9 mouse cellular contexts compared by ENCODE assay signal in genomic region chrX:21062544-21062890, GRCm38 (mm10). TPM values are rescaled to one million over a fixed set of nuclear protein-coding genes. Genes with fewer than 3 reads are reported as not detected.
DNase-seq lines count a peak whose midpoint lies in the region; ATAC-seq and TF ChIP-seq lines count a peak whose summit lies in the region.
"Had no signal": no experiment of that assay in that cellular context is flagged by ENCODE, and none has a peak within 500 bp of the region (broad histone marks: within the 10 kb centered on the region; RNA-seq: fewer than 3 reads in every experiment).

No protein-coding gene starts in this region.

- peak overlapping the region; percentile 57 for H3K4me3 ChIP-seq in kidney, embryonic 15.5 days (replicated peaks)
- H3K4me3 ChIP-seq in embryonic facial prominence, embryonic 14.5 days (ENCODE audit: low read depth, low read length), result peak overlapping the region; percentile 51
- peak overlapping the region; percentile 48 for H3K4me3 ChIP-seq in intestine, embryonic 14.5 days (ENCODE audit: low read depth, low read length)
- H3K4me3 ChIP-seq in myocyte, result peak overlapping the region; percentile 56

- peak overlapping the region; percentile 50 for H3K4me2 ChIP-seq in kidney, embryonic 15.5 days
- H3K4me2 ChIP-seq in embryonic facial prominence, embryonic 14.5 days (ENCODE audit: low read depth, low read length), result peak overlapping the region; percentile 51
- H3K4me2 ChIP-seq in intestine, embryonic 14.5 days (ENCODE audit: low read length), result peak overlapping the region; percentile 50
- peak overlapping the region; percentile 78 for H3K4me2 ChIP-seq in myocyte (ENCODE audit: low read depth)

- ATAC-seq in kidney, embryonic 15.5 days (replicated peaks; ENCODE audit: low FRiP score), result no peak
- no peak for ATAC-seq in embryonic facial prominence, embryonic 14.5 days (ENCODE audit: low read depth)
- ATAC-seq in intestine, embryonic 14.5 days (replicated peaks; ENCODE audit: low FRiP score, low TSS enrichment, low read depth), result no peak
- ATAC-seq: Patski had no signal

- no peaks in the 10 kb centered on the region for H3K9me3 ChIP-seq in kidney, embryonic 15.5 days (replicated peaks)
- no peaks in the 10 kb centered on the region for H3K9me3 ChIP-seq in embryonic facial prominence, embryonic 14.5 days (ENCODE audit: control insufficient read depth, low read length)
- H3K9me3 ChIP-seq in intestine, embryonic 14.5 days (ENCODE audit: control insufficient read depth, low read length), result no peaks in the 10 kb centered on the region

- H3K36me3 ChIP-seq in kidney, embryonic 15.5 days, result no peaks in the 10 kb centered on the region
- no peaks in the 10 kb centered on the region for H3K36me3 ChIP-seq in embryonic facial prominence, embryonic 14.5 days (ENCODE audit: control insufficient read depth, insufficient read depth, low read length)
- H3K36me3 ChIP-seq in intestine, embryonic 14.5 days (ENCODE audit: control insufficient read depth, insufficient read depth, low read length), result no peaks in the 10 kb centered on the region
- H3K36me3 ChIP-seq in myocyte (ENCODE audit: control insufficient read depth, insufficient read depth), result no peaks in the 10 kb centered on the region

- no peak overlapping the region for H3ac ChIP-seq in myocyte (ENCODE audit: control insufficient read depth, insufficient read length)

- TF ChIP-seq POLR2A in myocyte (IDR thresholded peaks at IDR 0.05; ENCODE audit: insufficient read length, low read depth), result no peak

- 84% methylated on average over 3 of the region's 3 CpGs for WGBS in kidney, embryonic 15.5 days
- 79% methylated on average over 3 of the region's 3 CpGs for WGBS in embryonic facial prominence, embryonic 14.5 days
- 68% methylated on average over 3 of the region's 3 CpGs for WGBS in intestine, embryonic 14.5 days

- no peak for DNase-seq in kidney, adult 11 months
- no peak for DNase-seq in embryonic facial prominence, embryonic 14.5 days (ENCODE audit: low spot score)
- DNase-seq in intestine, embryonic 14.5 days (ENCODE audit: low spot score), result no peak
- DNase-seq in urinary bladder, postnatal 14 days (ENCODE audit: low spot score), result no peak
- DNase-seq in cerebellum, postnatal 10 days, result no peak
- DNase-seq in urinary bladder, postnatal 4 days (ENCODE audit: low spot score in 2 of 2), result no peak

- no peaks in the 10 kb centered on the region for H3K4me1 ChIP-seq in kidney, embryonic 15.5 days
- H3K4me1 ChIP-seq in embryonic facial prominence, embryonic 14.5 days (ENCODE audit: control insufficient read depth, insufficient read depth, low read length), result no peaks in the 10 kb centered on the region
- H3K4me1 ChIP-seq in intestine, embryonic 14.5 days (replicated peaks; ENCODE audit: control insufficient read depth, insufficient read depth, low read length), result no peaks in the 10 kb centered on the region

- H3K27ac ChIP-seq in kidney, embryonic 15.5 days, result no peak overlapping the region
- H3K27ac ChIP-seq in embryonic facial prominence, embryonic 14.5 days (replicated peaks; ENCODE audit: low read depth, low read length), result peak overlapping the region; percentile 15; the same call in 1 of the 2 replicates
- H3K27ac ChIP-seq in intestine, embryonic 14.5 days (ENCODE audit: low read depth), result no peak overlapping the region

- H3K9ac ChIP-seq in kidney, embryonic 15.5 days, result no peak overlapping the region
- peak overlapping the region; percentile 69; the same call in 1 of the 2 replicates for H3K9ac ChIP-seq in embryonic facial prominence, embryonic 14.5 days (ENCODE audit: low read depth, low read length)
- H3K9ac ChIP-seq in intestine, embryonic 14.5 days (ENCODE audit: low read length), result no peak overlapping the region

- no peaks in the 10 kb centered on the region for H3K27me3 ChIP-seq in kidney, embryonic 15.5 days
- no peaks in the 10 kb centered on the region for H3K27me3 ChIP-seq in embryonic facial prominence, embryonic 14.5 days (replicated peaks; ENCODE audit: control insufficient read depth, insufficient read depth, low read length)
- H3K27me3 ChIP-seq in intestine, embryonic 14.5 days (replicated peaks; ENCODE audit: control insufficient read depth, insufficient read depth, low read length), result no peaks in the 10 kb centered on the region
- H3K27me3 ChIP-seq in myocyte (ENCODE audit: control insufficient read depth, insufficient read depth, insufficient read length), result no peaks in the 10 kb centered on the region

- H3K79me2 ChIP-seq in myocyte (ENCODE audit: control insufficient read depth, insufficient read depth), result no peaks in the 10 kb centered on the region

TF ChIP-seq in myocyte, 11 proteins besides CTCF, POLR2A, EP300 and RAD21:
- TF ChIP-seq E2F4 (IDR thresholded peaks at IDR 0.05; ENCODE audit: insufficient read depth) (no peak), REST (IDR thresholded peaks at IDR 0.05; ENCODE audit: insufficient read depth, insufficient read length) (no peak), MAX (IDR thresholded peaks at IDR 0.05; ENCODE audit: low read depth) (no peak), SRF (IDR thresholded peaks at IDR 0.05; ENCODE audit: control insufficient read depth, insufficient read length, low read depth) (no peak), POLR2AphosphoS2 (IDR thresholded peaks at IDR 0.05; ENCODE audit: insufficient read length, low read depth) (no peak), USF1 (IDR thresholded peaks at IDR 0.05; ENCODE audit: low read depth) (no peak), MYOG (IDR thresholded peaks at IDR 0.05; ENCODE audit: control insufficient read depth in 1 of 3, insufficient read depth in 1 of 3, insufficient read length in 2 of 3, low read depth in 2 of 3) (no peak), CEBPB (IDR thresholded peaks at IDR 0.05; ENCODE audit: insufficient read depth, poor library complexity, severe bottlenecking) (no peak), MYOD1 (IDR thresholded peaks at IDR 0.05; ENCODE audit: control insufficient read depth in 1 of 3, insufficient read length in 2 of 3, low read depth in 2 of 3) (no peak), TCF12 (IDR thresholded peaks at IDR 0.05; ENCODE audit: insufficient read depth, poor library complexity, severe bottlenecking) (no peak), TCF3 (IDR thresholded peaks at IDR 0.05; ENCODE audit: insufficient read length, low read depth) (no peak)

RNA-seq across cellular contexts. Expression of gene Zfp182, which starts 0.4 kb away (rescaled TPM):
- polyA plus RNA-seq in kidney, embryonic 15.5 days (2015; fragmentation: Nextera tagmentation; extraction: Ambion mirVana), result 4.9 and 6.3 TPM in 2 replicates
- 5.7 TPM in 2 replicates for polyA plus RNA-seq in embryonic facial prominence, embryonic 14.5 days (2014; fragmentation: Nextera tagmentation; extraction: Ambion mirVana)
- polyA plus RNA-seq in intestine, embryonic 14.5 days (2014; fragmentation: Nextera tagmentation; extraction: Ambion mirVana), result 5.6 and 7.3 TPM in 2 replicates
- polyA plus RNA-seq in myocyte (2012; fragmentation: generic; extraction: Trizol), result 0.52 TPM

RNA-seq across cellular contexts. Expression of gene Spaca5, which starts 5.7 kb away (rescaled TPM):
- polyA plus RNA-seq in kidney, embryonic 15.5 days (2015; fragmentation: Nextera tagmentation; extraction: Ambion mirVana), result not detected in 2 replicates
- not detected in 2 replicates for polyA plus RNA-seq in embryonic facial prominence, embryonic 14.5 days (2014; fragmentation: Nextera tagmentation; extraction: Ambion mirVana)
- not detected in 2 replicates for polyA plus RNA-seq in intestine, embryonic 14.5 days (2014; fragmentation: Nextera tagmentation; extraction: Ambion mirVana)
- polyA plus RNA-seq in myocyte (2012; fragmentation: generic; extraction: Trizol), result not detected
- polyA plus RNA-seq: Patski had no signal

RNA-seq across cellular contexts. Expression of gene Zfp300, which starts 26.8 kb away (rescaled TPM):
- 1.2 and 1.9 TPM in 2 replicates for polyA plus RNA-seq in kidney, embryonic 15.5 days (2015; fragmentation: Nextera tagmentation; extraction: Ambion mirVana)
- 2.2 and 2.5 TPM in 2 replicates for polyA plus RNA-seq in embryonic facial prominence, embryonic 14.5 days (2014; fragmentation: Nextera tagmentation; extraction: Ambion mirVana)
- 1.5 and 1.7 TPM in 2 replicates for polyA plus RNA-seq in intestine, embryonic 14.5 days (2014; fragmentation: Nextera tagmentation; extraction: Ambion mirVana)
- polyA plus RNA-seq in myocyte (2012; fragmentation: generic; extraction: Trizol), result 0.13 TPM

RNA-seq across cellular contexts. Expression of gene Ssxa1, which starts 53.1 kb away (rescaled TPM):
- not detected in 2 replicates for polyA plus RNA-seq in kidney, embryonic 15.5 days (2015; fragmentation: Nextera tagmentation; extraction: Ambion mirVana)
- not detected in 2 replicates for polyA plus RNA-seq in embryonic facial prominence, embryonic 14.5 days (2014; fragmentation: Nextera tagmentation; extraction: Ambion mirVana)
- not detected in 2 replicates for polyA plus RNA-seq in intestine, embryonic 14.5 days (2014; fragmentation: Nextera tagmentation; extraction: Ambion mirVana)
- polyA plus RNA-seq in myocyte (2012; fragmentation: generic; extraction: Trizol), result not detected
- polyA plus RNA-seq: Patski had no signal
